Mouse (Mus musculus): ENCODE data around the gene Kif1bp. TPM values are rescaled to one million over a fixed set of nuclear protein-coding genes. Genes with fewer than 3 reads are reported as not detected.

Kif1bp gene
- total RNA-seq, 1 experiment, result 17.3 TPM

GRCm38 (mm10) chr10:62509032-62509656 lies 69.1 kb downstream of the Kif1bp start:
- no peak for DNase-seq (ENCODE audit: low read depth, low spot score)
- Histone ChIP-seq H3K36me3 (ENCODE audit: control insufficient read depth, insufficient read depth, low read length, poor library complexity, severe bottlenecking) (no peaks in the 10 kb centered on the region), H3K27ac (ENCODE audit: insufficient read depth, low read depth, low read length, poor library complexity, severe bottlenecking) (no peak overlapping the region), H3K9ac (ENCODE audit: insufficient read depth, low read depth, low read length, poor library complexity, severe bottlenecking) (no peak overlapping the region), H3K9me3 (ENCODE audit: control insufficient read depth, insufficient read depth, low read depth, low read length) (no peaks in the 10 kb centered on the region), H3K4me1 (ENCODE audit: control insufficient read depth in 2 of 2, insufficient read depth in 2 of 2, low read length in 2 of 2, poor library complexity in 1 of 2) (peaks cover 0 to 5% of the 10 kb centered on the region in 2 experiments; a peak in 2 of 4 replicates), H3K4me3 (ENCODE audit: insufficient read depth in 1 of 2, low read depth in 1 of 2, low read length in 2 of 2, poor library complexity in 1 of 2, severe bottlenecking in 1 of 2) (no peak overlapping the region)
- no peak for TF ChIP-seq ZC3H11A (IDR thresholded peaks at IDR 0.05; ENCODE audit: borderline replicate concordance, low read depth, low read length)
- TF ChIP-seq MAFK (IDR thresholded peaks at IDR 0.05; ENCODE audit: insufficient read depth, low read depth, low read length), result no peak
- TF ChIP-seq ZNF384 (IDR thresholded peaks at IDR 0.05; ENCODE audit: low read depth, low read length), result no peak
- TF ChIP-seq CHD2 (IDR thresholded peaks at IDR 0.05; ENCODE audit: low read depth, low read length), result no peak
- TF ChIP-seq HCFC1 (IDR thresholded peaks at IDR 0.05; ENCODE audit: borderline replicate concordance, insufficient read depth, low read length), result no peak
- in situ Hi-C loops (cut with MboI; ENCODE audit: low sequenced_read_pairs in 2 of 2, unreplicated experiment in 2 of 2), result no loop called here

GRCm38 (mm10) chr10:62508459-62508858 lies 69.8 kb downstream of the Kif1bp start:
- no peak for DNase-seq (ENCODE audit: low read depth, low spot score)
- Histone ChIP-seq H3K4me1 (ENCODE audit: control insufficient read depth in 2 of 2, insufficient read depth in 2 of 2, low read length in 2 of 2, poor library complexity in 1 of 2) (peaks cover 0 to 5% of the 10 kb centered on the region in 2 experiments; a peak in 2 of 4 replicates), H3K4me3 (ENCODE audit: insufficient read depth in 1 of 2, low read depth in 1 of 2, low read length in 2 of 2, poor library complexity in 1 of 2, severe bottlenecking in 1 of 2) (peak overlapping the region; percentile 13 to 39; a peak in 3 of 4 replicates), H3K27ac (ENCODE audit: insufficient read depth, low read depth, low read length, poor library complexity, severe bottlenecking) (no peak overlapping the region), H3K36me3 (ENCODE audit: control insufficient read depth, insufficient read depth, low read length, poor library complexity, severe bottlenecking) (no peaks in the 10 kb centered on the region), H3K9me3 (ENCODE audit: control insufficient read depth, insufficient read depth, low read depth, low read length) (no peaks in the 10 kb centered on the region), H3K9ac (ENCODE audit: insufficient read depth, low read depth, low read length, poor library complexity, severe bottlenecking) (no peak overlapping the region)
- no peak for TF ChIP-seq ZC3H11A (IDR thresholded peaks at IDR 0.05; ENCODE audit: borderline replicate concordance, low read depth, low read length)
- TF ChIP-seq MAFK (IDR thresholded peaks at IDR 0.05; ENCODE audit: insufficient read depth, low read depth, low read length), result no peak
- no peak for TF ChIP-seq ZNF384 (IDR thresholded peaks at IDR 0.05; ENCODE audit: low read depth, low read length)
- no peak for TF ChIP-seq HCFC1 (IDR thresholded peaks at IDR 0.05; ENCODE audit: borderline replicate concordance, insufficient read depth, low read length)
- in situ Hi-C loops (cut with MboI; ENCODE audit: low sequenced_read_pairs in 2 of 2, unreplicated experiment in 2 of 2), result no loop called here

- Histone ChIP-seq H3K9me3 (ENCODE audit: control insufficient read depth, insufficient read depth, low read depth, low read length) (no peaks in the 10 kb centered on the region), H3K4me1 (ENCODE audit: control insufficient read depth in 2 of 2, insufficient read depth in 2 of 2, low read length in 2 of 2, poor library complexity in 1 of 2) (peaks cover 0 to 5% of the 10 kb centered on the region in 2 experiments; a peak in 2 of 4 replicates), H3K4me3 (ENCODE audit: insufficient read depth in 1 of 2, low read depth in 1 of 2, low read length in 2 of 2, poor library complexity in 1 of 2, severe bottlenecking in 1 of 2) (peak overlapping the region in 1 of 2 experiments; percentile 39; a peak in 1 of 4 replicates), H3K9ac (ENCODE audit: insufficient read depth, low read depth, low read length, poor library complexity, severe bottlenecking) (no peak overlapping the region), H3K36me3 (ENCODE audit: control insufficient read depth, insufficient read depth, low read length, poor library complexity, severe bottlenecking) (no peaks in the 10 kb centered on the region), H3K27ac (ENCODE audit: insufficient read depth, low read depth, low read length, poor library complexity, severe bottlenecking) (no peak overlapping the region)
- TF ChIP-seq HCFC1 (IDR thresholded peaks at IDR 0.05; ENCODE audit: borderline replicate concordance, insufficient read depth, low read length) (no peak), ZC3H11A (IDR thresholded peaks at IDR 0.05; ENCODE audit: borderline replicate concordance, low read depth, low read length) (no peak), CHD2 (IDR thresholded peaks at IDR 0.05; ENCODE audit: low read depth, low read length) (no peak), MAFK (IDR thresholded peaks at IDR 0.05; ENCODE audit: insufficient read depth, low read depth, low read length) (peak; percentile 69), ZNF384 (IDR thresholded peaks at IDR 0.05; ENCODE audit: low read depth, low read length) (no peak)
- in situ Hi-C loops (cut with MboI; ENCODE audit: low sequenced_read_pairs in 2 of 2, unreplicated experiment in 2 of 2), result no loop called here
- no peak for DNase-seq (ENCODE audit: low read depth, low spot score)
Measured at GRCm38 (mm10) chr10:62507591-62508308, 70.5 kb downstream of the Kif1bp start.

GRCm38 (mm10) chr10:62507071-62507470 lies 71.2 kb downstream of the Kif1bp start:
- H3K9ac ChIP-seq (ENCODE audit: insufficient read depth, low read depth, low read length, poor library complexity, severe bottlenecking), result no peak overlapping the region
- H3K9me3 ChIP-seq (ENCODE audit: control insufficient read depth, insufficient read depth, low read depth, low read length), result no peaks in the 10 kb centered on the region
- H3K27ac ChIP-seq (ENCODE audit: insufficient read depth, low read depth, low read length, poor library complexity, severe bottlenecking), result no peak overlapping the region
- TF ChIP-seq MAFK (IDR thresholded peaks at IDR 0.05; ENCODE audit: insufficient read depth, low read depth, low read length) (no peak), CHD2 (IDR thresholded peaks at IDR 0.05; ENCODE audit: low read depth, low read length) (no peak), HCFC1 (IDR thresholded peaks at IDR 0.05; ENCODE audit: borderline replicate concordance, insufficient read depth, low read length) (no peak), ZC3H11A (IDR thresholded peaks at IDR 0.05; ENCODE audit: borderline replicate concordance, low read depth, low read length) (no peak), ZNF384 (IDR thresholded peaks at IDR 0.05; ENCODE audit: low read depth, low read length) (no peak)
- peaks cover 0 to 5% of the 10 kb centered on the region in 2 experiments; a peak in 2 of 4 replicates for H3K4me1 ChIP-seq (ENCODE audit: control insufficient read depth in 2 of 2, insufficient read depth in 2 of 2, low read length in 2 of 2, poor library complexity in 1 of 2)
- no peaks in the 10 kb centered on the region for H3K36me3 ChIP-seq (ENCODE audit: control insufficient read depth, insufficient read depth, low read length, poor library complexity, severe bottlenecking)
- DNase-seq (ENCODE audit: low read depth, low spot score), result no peak
- in situ Hi-C loops (cut with MboI; ENCODE audit: low sequenced_read_pairs in 2 of 2, unreplicated experiment in 2 of 2), result no loop called here
- H3K4me3 ChIP-seq (ENCODE audit: insufficient read depth in 1 of 2, low read depth in 1 of 2, low read length in 2 of 2, poor library complexity in 1 of 2, severe bottlenecking in 1 of 2), result no peak overlapping the region

Measured in ES-E14 (cell line).